Mouse (Mus musculus) naive thymus-derived CD4-positive, alpha-beta T cell, adult 2 months (primary cell): ENCODE measurements around the gene Gatad2a.
A peak's percentile ranks its signal among the peaks of the same experiment; 100 is the strongest.
"Not testable (repeated sequence)": the region's sequence is repeated elsewhere in the genome, so short reads cannot be mapped to it uniquely, and the experiment has no call there.

Experiments used
- DNase-seq: peaks from one replicate; pipeline ENCODE4 v3.0.0-alpha.2; 2011; ENCODE audit warnings: low read depth

Gatad2a gene

DNA sequence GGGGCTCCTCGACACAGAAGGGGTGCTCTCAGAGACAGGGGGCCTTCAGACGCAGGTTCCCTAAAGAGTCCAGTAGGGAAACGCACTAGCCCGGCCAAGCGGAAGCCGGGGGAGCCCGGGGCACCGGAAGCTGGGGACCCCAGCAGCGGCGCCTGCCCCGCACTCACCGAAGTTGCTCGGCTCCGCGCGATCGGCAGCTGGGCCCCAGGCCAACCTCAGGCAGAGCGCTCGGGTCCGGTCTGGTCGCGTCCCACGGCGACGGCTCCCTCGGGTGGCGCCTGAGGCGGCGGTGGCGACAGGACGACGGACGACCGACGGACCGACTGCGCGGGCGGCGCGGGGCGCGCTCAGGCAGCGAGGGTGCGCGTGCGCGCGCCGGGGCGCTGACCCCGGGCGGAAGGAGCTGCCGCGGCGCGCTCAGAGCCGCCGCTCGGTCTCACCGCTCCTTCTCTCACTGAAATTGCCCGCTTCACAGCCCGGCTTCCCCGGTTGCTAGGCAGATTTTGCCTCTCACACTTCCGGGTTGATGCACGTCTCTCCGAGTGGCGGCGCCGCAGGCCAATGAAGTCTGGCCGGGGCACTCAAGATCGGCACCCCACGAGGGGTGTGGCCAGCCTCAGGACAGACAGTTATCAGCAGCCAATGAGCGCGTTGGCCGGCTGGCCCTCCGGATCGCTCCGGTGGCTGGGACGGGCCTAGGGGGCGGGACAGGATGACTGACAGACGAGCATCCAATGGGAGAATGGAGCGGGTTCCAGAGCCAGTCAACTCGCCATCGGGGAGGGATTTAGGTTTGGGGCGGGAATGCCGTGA, at the start of gene Gatad2a:
TSS of gene Gatad2a (minus strand) at position 609 of the 813 bp plus-strand sequence.
- peak; percentile 99 for DNase-seq

- no peak for DNase-seq
Observed at GRCm38 (mm10) chr8:70043996-70044395, 47.8 kb upstream of the Gatad2a start.

- DNase-seq, result peak; percentile 100
Observed at GRCm38 (mm10) chr8:70042583-70043455, 46.6 kb upstream of the Gatad2a start, which contains the start of the genes Mau2 and Sugp1. Gene Mau2 (minus strand): TSS chr8:70042734. Gene Sugp1 (plus strand): TSS chr8:70042813.

- DNase-seq, result no peak
Observed at GRCm38 (mm10) chr8:70041885-70042546, 45.8 kb upstream of the Gatad2a start.

DNA sequence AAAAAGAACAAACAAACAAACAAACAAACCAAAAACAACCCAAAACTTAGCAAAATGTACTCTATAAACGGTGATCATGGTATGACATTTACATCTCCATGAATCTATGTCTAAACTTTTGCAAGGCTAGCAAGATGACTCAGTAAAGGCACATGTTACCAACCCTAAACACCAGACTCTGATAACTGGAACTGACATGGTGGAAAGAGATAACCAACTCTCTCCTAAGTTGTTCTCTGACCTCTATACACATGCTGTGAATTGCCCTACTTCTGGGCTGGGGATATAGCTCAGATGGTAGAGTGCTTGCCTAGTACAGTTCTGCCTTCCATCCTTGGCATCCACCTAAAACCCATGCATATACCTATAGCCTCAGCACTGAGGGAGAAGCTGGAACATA, 41.8 kb upstream of the Gatad2a start:
- no peak for DNase-seq

GRCm38 (mm10) chr8:70030255-70030654, 34.1 kb upstream of the Gatad2a start:
- DNase-seq, result no peak

DNA sequence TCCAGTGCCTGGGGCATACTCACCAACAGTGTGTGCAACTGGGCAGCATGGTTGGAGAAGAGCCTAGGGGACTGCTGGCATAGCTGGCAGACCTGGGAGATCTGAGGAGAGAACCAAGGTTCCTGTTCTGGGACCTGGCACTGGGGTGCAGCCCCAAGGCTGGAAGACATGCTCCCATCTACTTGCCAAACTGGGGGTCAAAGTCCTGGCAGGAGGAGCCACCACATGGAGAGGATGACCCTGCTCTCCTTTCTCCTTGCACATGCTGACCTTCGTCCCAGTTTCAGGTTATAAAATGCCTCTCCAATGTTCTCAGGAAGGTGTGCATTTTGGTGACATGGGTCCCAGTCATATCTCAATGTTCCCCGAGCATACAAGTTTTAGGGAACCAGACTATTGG, 30.0 kb upstream of the Gatad2a start:
- no peak for DNase-seq

GRCm38 (mm10) chr8:70023596-70023995, 27.4 kb upstream of the Gatad2a start:
- no peak for DNase-seq

DNA sequence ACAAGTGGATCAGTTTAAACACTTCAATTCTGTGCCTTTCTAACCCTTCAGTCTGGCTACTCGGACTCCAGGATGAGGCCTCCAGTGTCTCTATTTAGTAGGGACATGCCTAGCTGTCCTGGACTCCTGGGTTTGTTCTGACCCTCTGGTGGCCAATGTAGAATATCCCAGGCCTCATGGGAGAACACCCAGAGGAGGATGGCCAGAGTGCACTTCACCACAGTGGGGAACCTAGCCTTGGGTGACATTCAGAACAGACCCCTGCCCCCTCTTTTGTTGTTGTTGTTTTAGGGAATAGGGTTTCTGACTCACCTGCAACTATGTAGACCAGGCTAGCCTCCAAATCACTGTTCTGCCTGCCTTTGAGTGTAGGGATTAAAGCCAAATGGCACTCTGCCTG, 18.8 kb upstream of the Gatad2a start:
- DNase-seq, result no peak

- no peak for DNase-seq
Observed at GRCm38 (mm10) chr8:70012763-70013162, 16.6 kb upstream of the Gatad2a start.

- DNase-seq, result no peak
Observed at GRCm38 (mm10) chr8:70012350-70012749, 16.2 kb upstream of the Gatad2a start.

DNA sequence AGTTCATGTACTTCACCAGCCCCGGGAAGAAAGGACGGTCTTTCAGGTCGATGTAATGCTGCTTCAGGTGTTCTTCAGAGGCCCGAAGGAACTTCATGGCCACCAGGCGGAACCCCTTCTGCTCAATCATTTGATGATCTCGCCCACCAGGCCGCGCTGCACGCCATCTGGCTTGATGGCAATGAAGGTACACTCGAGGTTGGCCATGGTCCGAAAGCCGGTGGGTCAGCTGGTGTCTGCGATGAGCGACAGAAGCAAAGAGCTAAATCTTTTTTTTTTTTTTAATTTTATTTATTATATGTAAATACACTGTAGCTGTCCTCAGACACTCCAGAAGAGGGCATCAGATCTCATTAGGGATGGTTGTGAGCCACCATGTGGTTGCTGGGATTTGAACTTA, 14.6 kb upstream of the Gatad2a start:
- DNase-seq, result not testable (repeated sequence)

GRCm38 (mm10) chr8:70005178-70005577, 9.0 kb upstream of the Gatad2a start:
- no peak for DNase-seq

GRCm38 (mm10) chr8:70004345-70004744, 8.2 kb upstream of the Gatad2a start:
- no peak for DNase-seq

DNA sequence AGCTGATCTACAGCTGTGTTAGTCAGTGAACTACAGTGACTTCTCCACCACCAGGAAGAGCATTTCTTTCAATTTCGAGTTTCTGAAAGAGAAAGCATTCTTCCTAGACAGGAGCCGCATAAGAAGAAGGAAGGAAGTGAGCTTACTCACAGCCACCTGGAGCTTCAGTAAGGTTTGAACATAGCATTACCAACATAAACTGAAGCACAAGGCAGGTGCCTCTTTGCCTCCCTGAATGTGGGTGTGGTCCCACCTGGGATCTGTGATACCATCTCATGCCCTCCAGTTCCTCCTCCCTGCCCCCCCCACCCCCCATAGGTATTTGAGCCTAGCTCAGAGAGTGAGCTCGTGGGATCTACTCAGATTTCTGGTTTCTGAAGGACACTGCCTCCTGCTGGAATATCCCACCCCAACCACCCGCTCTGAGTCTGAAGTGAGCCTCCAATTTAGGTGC, 7.0 kb upstream of the Gatad2a start:
- DNase-seq, result peak; percentile 74

GRCm38 (mm10) chr8:70001892-70002191, 5.7 kb upstream of the Gatad2a start:
- not testable (repeated sequence) for DNase-seq

- peak; percentile 78 for DNase-seq
Observed at GRCm38 (mm10) chr8:70001176-70001891, 5.2 kb upstream of the Gatad2a start.

DNA sequence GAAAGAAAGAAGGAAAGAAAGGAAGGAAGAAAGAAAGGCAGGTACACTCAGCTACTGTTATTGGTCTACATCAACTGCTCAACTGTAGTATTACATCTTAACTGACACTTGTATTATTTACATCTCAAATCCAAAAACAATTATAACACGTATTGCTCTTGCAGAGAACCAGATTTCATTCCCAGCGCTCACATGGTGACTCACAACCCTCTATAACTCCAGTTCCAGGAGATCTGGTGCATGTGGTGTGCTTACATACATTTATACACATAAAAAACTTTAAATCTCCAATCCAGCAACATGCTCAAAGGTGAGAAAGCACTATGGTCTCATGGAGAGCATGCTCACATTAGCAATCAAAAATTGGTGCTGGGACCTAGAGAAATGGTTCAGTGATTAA, 4.0 kb upstream of the Gatad2a start:
- no peak for DNase-seq

GRCm38 (mm10) chr8:69999236-69999635, 3.1 kb upstream of the Gatad2a start:
- no peak for DNase-seq

GRCm38 (mm10) chr8:69998706-69999105, 2.5 kb upstream of the Gatad2a start:
- DNase-seq, result no peak

DNA sequence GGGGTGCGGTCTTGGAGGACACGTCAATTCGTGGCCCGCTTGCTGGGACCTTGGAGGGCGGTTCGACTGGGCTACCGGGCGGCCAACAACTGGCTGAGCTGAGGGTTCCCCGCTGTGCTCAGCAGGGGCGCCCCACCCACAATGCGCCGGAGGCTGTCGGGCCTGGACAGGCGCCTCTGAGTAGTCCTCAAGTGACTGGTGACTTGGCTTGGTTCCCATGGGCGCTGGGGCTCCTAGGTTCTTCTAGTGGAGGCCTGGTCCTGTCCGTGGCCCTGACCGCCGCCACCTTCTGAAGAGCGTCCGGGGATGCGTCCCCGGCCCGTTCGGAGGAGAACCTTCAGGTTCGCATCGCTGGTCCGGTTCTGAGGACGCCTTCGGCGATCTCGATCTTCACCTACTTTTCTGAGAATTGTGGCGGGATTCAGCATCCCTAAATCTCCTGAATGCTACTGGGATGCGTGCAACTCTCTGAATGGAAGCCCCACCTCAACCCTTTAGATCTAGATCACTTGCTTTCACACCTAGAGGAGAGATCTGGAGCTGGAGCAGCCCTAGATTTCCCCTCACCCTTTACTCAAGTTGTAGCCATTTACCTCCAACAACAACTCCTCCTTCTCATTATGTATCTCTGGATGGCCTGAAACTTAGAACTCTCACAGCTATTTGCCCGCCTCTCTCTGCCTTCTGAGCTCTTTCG, 553 bp upstream of the Gatad2a start:
- no peak for DNase-seq
